Mouse (Mus musculus) midbrain, embryonic 15.5 days (tissue): ENCODE measurements around the gene Foxl1. TPM values are rescaled to one million over a fixed set of nuclear protein-coding genes. Genes with fewer than 3 reads are reported as not detected.

ENCODE experiments used
- ATAC-seq: fragments of 200-750 bp; cut with Nextera tagmentation; replicated peaks from 2 replicates; pipeline ENCODE4 v1.8.0; 2017; ENCODE audit warnings: moderate TSS enrichment
- H3K27ac ChIP-seq: fragments of 300-500 bp; sonication (generic); 2 replicates; pipeline ENCODE4 v1.5.1; 2015; ENCODE audit warnings: mild to moderate bottlenecking, inconsistent platforms
- H3K27me3 ChIP-seq: fragments of 300-500 bp; sonication (generic); replicated peaks from 2 replicates; pipeline ENCODE4 v1.6.1; 2015; ENCODE audit warnings: inconsistent platforms
- H3K36me3 ChIP-seq: fragments of 300-500 bp; sonication (generic); replicated peaks from 2 replicates; pipeline ENCODE4 v1.6.1; 2015; ENCODE audit warnings: inconsistent platforms
- H3K4me1 ChIP-seq: fragments of 300-500 bp; sonication (generic); 2 replicates; pipeline ENCODE4 v1.6.1; 2015; ENCODE audit warnings: inconsistent platforms
- H3K4me2 ChIP-seq: fragments of 300-500 bp; sonication (generic); 2 replicates; pipeline ENCODE4 v1.6.1; 2015; ENCODE audit warnings: inconsistent platforms, mild to moderate bottlenecking, moderate library complexity
- H3K4me3 ChIP-seq: fragments of 300-500 bp; sonication (generic); 2 replicates; pipeline ENCODE4 v1.5.1; 2015; ENCODE audit warnings: mild to moderate bottlenecking, inconsistent platforms
- H3K9ac ChIP-seq: fragments of 300-500 bp; sonication (generic); 2 replicates; pipeline ENCODE4 v1.6.1; 2015; ENCODE audit warnings: mild to moderate bottlenecking, inconsistent platforms
- H3K9me3 ChIP-seq: fragments of 300-500 bp; sonication (generic); 2 replicates; pipeline ENCODE4 v1.6.1; 2016; ENCODE audit warnings: inconsistent platforms
- WGBS: fragments of 180-500 bp; shearing (Covaris S2); methylation state at CpG from one replicate; pipeline ENCODE4 v1.1.7; 2015; ENCODE audit warnings: mixed read lengths; 5-methylcytosine and 5-hydroxymethylcytosine counted together
- polyA plus RNA-seq: library from polyadenylated mRNA; unstranded; fragments of >200 nt; fragmentation: Nextera tagmentation; extraction: Ambion mirVana; gene quantifications from 2 replicates; pipeline ENCODE4 v1.2.1, GENCODE M21; 2015

The Foxl1 gene
- 0.12 and 0.18 TPM in 2 replicates for polyA plus RNA-seq

DNA sequence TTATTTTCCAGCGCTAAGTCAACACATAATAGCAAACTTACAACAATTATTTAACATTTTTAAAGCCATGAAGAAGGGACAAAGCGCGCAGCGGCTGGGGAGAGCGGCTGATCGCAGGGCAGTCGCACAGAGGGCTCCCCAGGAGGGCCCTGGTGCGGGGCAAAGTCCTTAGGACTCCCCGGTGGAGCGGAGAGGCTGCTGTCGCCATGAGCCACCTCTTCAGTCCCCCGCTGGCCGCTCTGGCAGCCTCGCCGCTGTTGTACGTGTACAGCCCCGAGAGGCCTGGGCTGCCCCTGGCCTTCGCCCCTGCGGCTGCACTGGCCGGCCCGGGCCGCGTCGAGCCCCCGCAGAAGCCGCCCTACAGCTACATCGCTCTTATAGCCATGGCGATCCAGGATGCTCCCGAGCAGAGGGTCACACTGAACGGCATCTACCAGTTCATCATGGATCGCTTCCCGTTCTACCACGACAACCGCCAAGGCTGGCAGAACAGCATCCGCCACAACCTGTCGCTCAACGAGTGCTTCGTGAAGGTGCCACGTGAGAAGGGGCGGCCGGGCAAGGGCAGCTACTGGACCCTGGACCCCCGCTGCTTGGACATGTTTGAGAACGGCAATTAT, at the start of gene Foxl1:
Gene Foxl1, plus strand, starts transcription at position 185 of the 620 bp plus-strand sequence.
- no peak within 1 kb of the TSS; the same call in 1 of the 2 replicates for H3K9ac ChIP-seq
- no peak for ATAC-seq

GRCm38 (mm10) chr8:121078721-121079120, 49.0 kb upstream of the Foxl1 start:
- Histone ChIP-seq H3K4me3 (no peak overlapping the region), H3K27ac (no peak overlapping the region), H3K4me1 (peaks cover 11% of the 10 kb centered on the region), H3K36me3 (no peaks in the 10 kb centered on the region), H3K9me3 (no peaks in the 10 kb centered on the region), H3K4me2 (no peak overlapping the region), H3K27me3 (peaks cover 98% of the 10 kb centered on the region), H3K9ac (no peak overlapping the region)
- ATAC-seq = no peak
- 2% methylated on average over 14 of the region's 14 CpGs for WGBS

More for the DNA sequence above, at the start of gene Foxl1:
- H3K4me3 ChIP-seq = peak within 1 kb of the TSS; percentile 18
- H3K9me3 ChIP-seq = no peaks in the 10 kb centered on the region
- no peaks in the 10 kb centered on the region for H3K36me3 ChIP-seq
- H3K27ac ChIP-seq = no peak within 1 kb of the TSS
- H3K27me3 ChIP-seq = peaks cover 92% of the 10 kb centered on the region
- WGBS = 1% methylated on average over 43 of the region's 43 CpGs
- H3K4me1 ChIP-seq = peaks cover 18% of the 10 kb centered on the region
- peak within 1 kb of the TSS; percentile 29 for H3K4me2 ChIP-seq

- Histone ChIP-seq H3K9ac (no peak overlapping the region), H3K27me3 (peaks cover 98% of the 10 kb centered on the region), H3K36me3 (no peaks in the 10 kb centered on the region), H3K4me2 (no peak overlapping the region), H3K4me1 (peaks cover 16% of the 10 kb centered on the region), H3K9me3 (no peaks in the 10 kb centered on the region), H3K27ac (no peak overlapping the region), H3K4me3 (no peak overlapping the region)
- 2% methylated on average over 7 of the region's 7 CpGs for WGBS
- no peak for ATAC-seq
Observed at GRCm38 (mm10) chr8:121079201-121079600, 48.5 kb upstream of the Foxl1 start.

- no peak overlapping the region for H3K4me2 ChIP-seq
- no peaks in the 10 kb centered on the region for H3K9me3 ChIP-seq
- WGBS = 3% methylated on average over 12 of the region's 12 CpGs
- ATAC-seq = no peak
- no peak overlapping the region for H3K27ac ChIP-seq
- H3K27me3 ChIP-seq = peaks cover 98% of the 10 kb centered on the region
- H3K4me3 ChIP-seq = no peak overlapping the region
- peaks cover 23% of the 10 kb centered on the region for H3K4me1 ChIP-seq
- H3K9ac ChIP-seq = no peak overlapping the region
- H3K36me3 ChIP-seq = no peaks in the 10 kb centered on the region
Observed at GRCm38 (mm10) chr8:121079944-121080343, 47.8 kb upstream of the Foxl1 start.

DNA sequence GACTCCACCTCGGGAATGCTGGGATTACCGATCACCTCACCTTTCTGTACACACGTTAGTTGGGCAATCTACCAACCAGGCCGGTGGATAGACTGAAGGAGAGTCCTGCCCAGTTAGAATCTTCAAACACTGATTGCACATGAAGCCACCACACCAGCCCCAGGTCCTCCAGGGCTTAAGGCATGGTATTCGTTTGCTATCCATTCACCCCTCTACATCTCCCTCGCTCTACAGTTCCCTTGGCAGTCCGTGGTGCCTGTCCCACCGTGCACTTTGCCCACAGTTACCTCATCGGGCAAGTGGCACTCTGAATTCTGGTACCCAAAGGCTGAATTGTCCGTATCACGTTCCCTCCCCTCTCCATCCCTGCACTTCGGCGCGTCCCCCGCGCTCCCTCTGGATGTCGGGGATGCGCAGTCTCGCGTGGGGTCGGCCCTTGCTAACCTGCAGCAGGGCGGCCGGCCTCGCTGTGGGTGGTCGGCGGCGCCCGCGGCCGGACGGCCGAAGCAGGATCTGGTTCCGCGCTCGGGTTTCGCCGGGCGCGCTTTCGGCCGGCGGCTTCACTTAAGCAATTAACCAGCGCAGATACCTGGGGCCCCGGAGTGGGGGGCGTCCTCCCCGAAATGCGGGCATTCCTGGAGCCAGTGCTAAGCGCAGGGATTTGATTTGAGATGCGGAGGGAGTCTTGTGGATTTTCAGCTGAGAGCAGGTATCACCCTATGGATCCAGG, 47.2 kb upstream of the Foxl1 start:
- no peak overlapping the region for H3K27ac ChIP-seq
- no peaks in the 10 kb centered on the region for H3K9me3 ChIP-seq
- peaks cover 99% of the 10 kb centered on the region for H3K27me3 ChIP-seq
- WGBS = under 1% methylated on average over 49 of the region's 49 CpGs
- no peak overlapping the region for H3K4me2 ChIP-seq
- H3K36me3 ChIP-seq = no peaks in the 10 kb centered on the region
- H3K4me3 ChIP-seq = no peak overlapping the region
- peaks cover 26% of the 10 kb centered on the region for H3K4me1 ChIP-seq
- ATAC-seq = no peak
- no peak overlapping the region for H3K9ac ChIP-seq

DNA sequence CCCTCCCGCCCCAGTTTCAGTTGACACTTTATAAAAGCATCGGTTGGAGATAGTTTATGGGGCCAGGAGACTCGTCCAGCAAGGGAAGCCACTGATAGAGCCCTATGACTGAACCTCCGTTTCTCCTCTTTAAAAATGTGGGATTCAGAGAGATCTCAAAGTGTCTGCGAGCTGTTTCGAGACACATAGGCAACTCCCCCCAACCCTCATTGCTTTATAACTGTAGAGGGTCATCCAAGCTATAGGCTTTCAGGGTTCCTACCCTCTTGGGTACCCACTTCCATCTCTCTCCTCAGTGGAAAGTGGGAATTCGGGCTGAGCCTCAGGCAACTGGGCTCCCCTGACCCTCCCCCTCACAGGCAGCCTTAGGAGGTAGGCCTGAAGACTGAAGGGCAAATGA, 46.3 kb upstream of the Foxl1 start:
- no peak overlapping the region for H3K27ac ChIP-seq
- H3K4me1 ChIP-seq = peaks cover 26% of the 10 kb centered on the region
- H3K27me3 ChIP-seq = peaks cover 99% of the 10 kb centered on the region
- H3K9me3 ChIP-seq = no peaks in the 10 kb centered on the region
- no peak overlapping the region for H3K9ac ChIP-seq
- no peak overlapping the region for H3K4me2 ChIP-seq
- 2% methylated on average over 7 of the region's 7 CpGs for WGBS
- H3K36me3 ChIP-seq = no peaks in the 10 kb centered on the region
- no peak for ATAC-seq
- H3K4me3 ChIP-seq = no peak overlapping the region

DNA sequence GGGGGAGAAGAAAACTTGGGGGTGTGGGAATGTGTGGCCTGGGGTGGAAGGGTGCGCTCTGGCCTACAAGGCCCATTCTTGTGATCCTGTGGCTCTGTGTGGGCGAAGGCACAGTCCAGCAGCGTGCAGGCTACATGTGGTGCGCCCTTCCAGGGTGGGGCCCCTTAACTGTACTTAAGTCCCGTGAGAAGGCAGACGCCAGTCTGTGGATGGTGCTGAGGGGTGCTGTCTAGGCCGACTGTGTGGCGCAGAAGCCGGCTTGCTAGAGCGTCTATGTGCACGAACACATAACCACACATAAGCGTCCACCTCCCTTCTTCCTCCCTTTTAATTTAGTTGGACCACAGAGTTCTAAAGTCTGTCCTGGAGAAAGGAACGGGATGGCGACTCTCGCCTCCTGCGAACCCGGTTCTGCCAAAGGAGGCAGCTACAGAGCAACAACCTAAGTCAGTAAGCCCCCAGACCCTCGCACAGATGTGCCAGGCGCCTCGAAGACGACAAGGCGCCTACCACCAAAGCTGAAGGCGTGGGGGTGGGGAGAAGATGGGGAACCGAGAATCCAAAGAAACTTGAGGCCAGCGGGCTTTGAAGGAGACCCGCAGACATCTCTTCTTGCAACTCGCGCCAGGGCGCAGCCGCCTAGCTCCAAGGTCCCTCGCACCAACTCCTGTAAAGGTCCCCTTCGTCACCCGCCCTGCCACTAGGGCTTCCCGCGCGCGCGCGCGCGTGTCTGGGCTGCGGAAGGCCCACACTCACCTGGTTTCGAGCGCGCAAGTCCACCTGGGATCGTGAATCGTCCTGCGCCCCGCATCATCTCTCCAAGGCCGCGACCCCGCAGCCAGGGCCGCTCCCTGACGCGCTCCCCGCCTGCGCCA, 45.3 kb upstream of the Foxl1 start:
- H3K4me3 ChIP-seq = peak overlapping the region; percentile 32
- WGBS = under 1% methylated on average over 57 of the region's 57 CpGs
- H3K4me1 ChIP-seq = peaks cover 26% of the 10 kb centered on the region
- peak overlapping the region; percentile 59 for H3K4me2 ChIP-seq
- no peak for ATAC-seq
- peaks cover 98% of the 10 kb centered on the region for H3K27me3 ChIP-seq
- no peak overlapping the region for H3K9ac ChIP-seq
- no peaks in the 10 kb centered on the region for H3K9me3 ChIP-seq
- H3K36me3 ChIP-seq = no peaks in the 10 kb centered on the region
- H3K27ac ChIP-seq = no peak overlapping the region

- no peak overlapping the region for H3K27ac ChIP-seq
- no peak overlapping the region for H3K9ac ChIP-seq
- no peak for ATAC-seq
- H3K4me1 ChIP-seq = peaks cover 26% of the 10 kb centered on the region
- H3K27me3 ChIP-seq = peaks cover 96% of the 10 kb centered on the region
- WGBS = under 1% methylated on average over 89 of the region's 89 CpGs
- H3K4me3 ChIP-seq = peak overlapping the region; percentile 32
- H3K36me3 ChIP-seq = no peaks in the 10 kb centered on the region
- H3K4me2 ChIP-seq = peak overlapping the region; percentile 59
- no peaks in the 10 kb centered on the region for H3K9me3 ChIP-seq
Observed at GRCm38 (mm10) chr8:121083093-121083935, 44.4 kb upstream of the Foxl1 start.

- no peaks in the 10 kb centered on the region for H3K9me3 ChIP-seq
- H3K36me3 ChIP-seq = no peaks in the 10 kb centered on the region
- no peak overlapping the region for H3K27ac ChIP-seq
- H3K27me3 ChIP-seq = peaks cover 96% of the 10 kb centered on the region
- peak overlapping the region; percentile 32 for H3K4me3 ChIP-seq
- 0% methylated on average over 8 of the region's 27 CpGs for WGBS
- H3K9ac ChIP-seq = no peak overlapping the region
- peaks cover 26% of the 10 kb centered on the region for H3K4me1 ChIP-seq
- ATAC-seq = no peak
- H3K4me2 ChIP-seq = peak overlapping the region; percentile 59
Observed at GRCm38 (mm10) chr8:121083936-121084209, 43.9 kb upstream of the Foxl1 start.

- H3K27me3 ChIP-seq = peaks cover 96% of the 10 kb centered on the region
- peak within 1 kb of the TSS; percentile 32 for H3K4me3 ChIP-seq
- no peaks in the 10 kb centered on the region for H3K36me3 ChIP-seq
- H3K4me1 ChIP-seq = peaks cover 26% of the 10 kb centered on the region
- peak within 1 kb of the TSS; percentile 59 for H3K4me2 ChIP-seq
- no peak within 1 kb of the TSS for H3K27ac ChIP-seq
- WGBS = under 1% methylated on average over 62 of the region's 83 CpGs
- ATAC-seq = no peak
- no peak within 1 kb of the TSS for H3K9ac ChIP-seq
- no peaks in the 10 kb centered on the region for H3K9me3 ChIP-seq
Observed at GRCm38 (mm10) chr8:121084210-121084951, 43.4 kb upstream of the Foxl1 start, which contains the start of gene Foxf1. TSS of gene Foxf1 (plus strand) at chr8:121084386.

DNA sequence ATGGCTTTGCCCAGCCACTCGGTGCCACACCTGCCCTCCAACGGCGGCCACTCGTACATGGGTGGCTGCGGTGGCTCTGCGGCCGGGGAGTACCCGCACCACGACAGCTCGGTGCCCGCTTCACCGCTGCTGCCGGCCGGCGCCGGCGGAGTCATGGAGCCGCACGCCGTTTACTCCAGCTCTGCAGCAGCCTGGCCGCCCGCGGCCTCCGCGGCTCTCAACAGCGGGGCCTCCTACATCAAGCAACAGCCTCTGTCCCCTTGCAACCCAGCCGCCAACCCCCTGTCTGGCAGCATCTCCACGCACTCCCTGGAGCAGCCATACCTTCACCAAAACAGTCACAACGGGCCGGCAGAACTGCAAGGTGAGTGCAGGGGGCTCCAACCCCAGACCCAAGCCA, 42.7 kb upstream of the Foxl1 start:
- no peak overlapping the region for H3K9ac ChIP-seq
- H3K36me3 ChIP-seq = no peaks in the 10 kb centered on the region
- H3K9me3 ChIP-seq = no peaks in the 10 kb centered on the region
- peaks cover 96% of the 10 kb centered on the region for H3K27me3 ChIP-seq
- peak overlapping the region; percentile 32 for H3K4me3 ChIP-seq
- peak overlapping the region; percentile 59 for H3K4me2 ChIP-seq
- H3K27ac ChIP-seq = no peak overlapping the region
- ATAC-seq = no peak
- H3K4me1 ChIP-seq = peaks cover 26% of the 10 kb centered on the region
- WGBS = 1% methylated on average over 30 of the region's 30 CpGs
